Mouse (Mus musculus): ENCODE results near the gene Gm17268.
A peak's percentile ranks its signal among the peaks of the same experiment; 100 is the strongest.

Gm17268 gene

GRCm38 (mm10) chr11:82038535-82038934 is at the start of gene Gm17268:
TSS of gene Gm17268 (minus strand) at chr11:82038562.
- DNase-seq (ENCODE audit: low spot score): no peak

DNA sequence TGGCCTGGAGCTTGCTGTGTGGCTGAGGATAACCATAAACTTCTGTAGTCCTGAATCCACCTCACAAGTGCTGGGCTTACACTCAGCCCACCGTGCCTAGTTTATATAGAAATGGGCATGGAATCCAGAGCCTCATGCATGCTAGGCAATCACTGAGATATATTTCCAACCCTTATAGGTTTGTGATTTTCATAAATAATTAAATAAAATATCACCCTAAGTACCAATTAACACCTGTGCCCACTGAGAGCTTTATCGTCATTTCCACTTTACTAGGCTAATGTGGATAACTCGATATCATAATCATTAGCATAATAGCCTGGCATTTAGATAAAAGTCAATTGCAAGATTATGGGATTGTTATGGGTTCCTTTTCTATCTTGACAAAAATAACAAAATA is 46.0 kb upstream of the Gm17268 start:
- no peak for DNase-seq (ENCODE audit: low spot score)

- no peak for DNase-seq (ENCODE audit: low spot score)
Measured at GRCm38 (mm10) chr11:82080865-82081264, 42.5 kb upstream of the Gm17268 start.

DNA sequence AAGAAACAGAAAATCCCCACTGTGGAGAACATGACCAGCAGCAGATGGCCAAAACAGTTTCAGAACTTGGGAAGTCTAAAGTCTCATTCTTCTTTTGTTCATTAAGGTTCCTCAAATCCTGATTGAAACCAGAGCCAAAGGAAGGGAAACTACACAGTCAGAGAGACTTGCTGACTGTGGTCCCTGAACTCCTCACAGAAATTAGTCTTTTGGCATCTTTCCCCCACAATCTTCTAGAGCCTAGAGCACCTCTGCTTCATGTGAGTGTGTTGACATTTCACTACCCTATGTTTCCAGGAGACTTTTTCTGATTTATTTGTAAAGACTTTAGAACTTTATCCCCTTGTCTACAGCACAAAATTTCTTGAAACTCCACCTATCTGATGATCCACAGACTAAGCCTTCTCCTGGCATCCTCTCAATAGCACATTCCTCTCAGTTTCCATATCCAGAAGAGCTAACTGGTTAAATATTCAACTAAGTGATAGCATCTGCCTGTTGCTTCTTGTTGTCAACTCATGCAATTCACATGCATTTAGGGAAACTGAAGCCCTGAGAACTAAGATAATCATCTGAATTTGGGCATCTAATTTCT is 39.9 kb upstream of the Gm17268 start:
- no peak for DNase-seq (ENCODE audit: low spot score)

GRCm38 (mm10) chr11:82077031-82077430 is 38.7 kb upstream of the Gm17268 start:
- DNase-seq (ENCODE audit: low spot score): no peak

DNA sequence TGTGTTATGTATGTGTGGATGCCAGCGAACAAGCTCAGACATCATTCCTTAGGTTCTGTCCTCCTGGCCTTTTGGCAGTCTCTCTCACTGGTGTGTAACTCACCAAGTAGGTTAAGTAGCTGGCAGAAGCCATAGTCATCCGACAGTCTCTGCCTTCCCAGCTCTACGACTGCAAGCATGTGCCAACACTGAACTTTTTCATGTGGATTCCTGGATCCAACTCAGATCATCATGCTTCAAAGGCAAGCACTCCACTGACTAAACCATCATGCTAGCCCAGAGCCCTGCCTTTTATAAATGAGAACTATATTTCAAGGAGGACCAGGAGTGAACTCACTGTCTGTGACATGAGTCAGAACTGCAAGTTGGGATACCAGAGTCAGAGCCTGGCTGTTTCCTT is 35.3 kb upstream of the Gm17268 start:
- no peak for DNase-seq (ENCODE audit: low spot score)

- no peak for DNase-seq (ENCODE audit: low spot score)
Measured at GRCm38 (mm10) chr11:82072984-82073383, 34.6 kb upstream of the Gm17268 start.

- no peak for DNase-seq (ENCODE audit: low spot score)
Measured at GRCm38 (mm10) chr11:82072374-82072773, 34.0 kb upstream of the Gm17268 start.

DNA sequence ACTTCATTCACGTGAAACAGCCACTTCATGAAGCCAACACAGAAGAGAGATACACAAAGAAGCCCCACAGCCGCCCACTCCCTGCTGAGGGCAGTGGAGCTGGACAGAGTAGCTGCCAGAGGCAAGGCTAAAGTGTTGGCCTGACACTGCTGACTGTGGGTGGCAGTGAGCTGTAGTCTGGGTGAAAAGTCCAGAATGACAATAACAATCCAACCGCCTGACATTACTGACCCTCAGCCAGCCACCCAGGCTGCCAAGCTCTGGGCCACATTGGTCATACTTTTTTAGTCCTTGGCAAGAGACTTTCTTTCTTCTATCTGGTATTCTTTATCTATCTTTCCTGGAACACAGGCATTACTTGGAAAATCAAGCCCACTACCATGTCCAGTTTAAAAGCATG is 32.7 kb upstream of the Gm17268 start:
- no peak for DNase-seq (ENCODE audit: low spot score)

GRCm38 (mm10) chr11:82066953-82067571 is 28.7 kb upstream of the Gm17268 start:
- no peak for DNase-seq (ENCODE audit: low spot score)

GRCm38 (mm10) chr11:82063454-82063853 is 25.1 kb upstream of the Gm17268 start:
- DNase-seq (ENCODE audit: low spot score): no peak

DNA sequence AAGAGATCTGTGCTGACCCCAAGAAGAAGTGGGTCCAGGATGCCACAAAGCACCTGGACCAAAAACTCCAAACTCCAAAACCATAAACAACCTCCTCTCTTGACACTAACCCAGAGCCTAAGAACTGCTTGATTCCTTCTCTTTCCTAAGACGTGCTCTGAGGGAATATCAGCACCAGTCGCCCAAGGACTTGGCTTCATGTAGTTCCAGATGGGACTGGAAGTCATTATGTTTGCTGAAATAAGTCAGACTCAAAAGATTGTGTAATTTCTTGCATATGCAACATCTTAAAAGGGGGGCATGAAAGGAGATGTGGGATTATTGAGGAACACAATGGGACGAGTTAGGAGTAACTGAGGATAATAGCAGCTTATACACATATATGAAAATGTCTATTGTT is 23.9 kb upstream of the Gm17268 start:
- DNase-seq (ENCODE audit: low spot score): no peak

GRCm38 (mm10) chr11:82057646-82058045 is 19.3 kb upstream of the Gm17268 start, which contains the start of gene Ccl11:
TSS of gene Ccl11 (plus strand) at chr11:82057823.
- no peak for DNase-seq (ENCODE audit: low spot score)

- no peak for DNase-seq (ENCODE audit: low spot score)
Measured at GRCm38 (mm10) chr11:82053849-82054248, 15.5 kb upstream of the Gm17268 start.

- no peak for DNase-seq (ENCODE audit: low spot score)
Measured at GRCm38 (mm10) chr11:82047746-82048415, 9.5 kb upstream of the Gm17268 start.

- no peak for DNase-seq (ENCODE audit: low spot score)
Measured at GRCm38 (mm10) chr11:82045471-82045870, 7.1 kb upstream of the Gm17268 start, which contains the start of gene Ccl7. TSS of gene Ccl7 (plus strand) at chr11:82045712.

DNA sequence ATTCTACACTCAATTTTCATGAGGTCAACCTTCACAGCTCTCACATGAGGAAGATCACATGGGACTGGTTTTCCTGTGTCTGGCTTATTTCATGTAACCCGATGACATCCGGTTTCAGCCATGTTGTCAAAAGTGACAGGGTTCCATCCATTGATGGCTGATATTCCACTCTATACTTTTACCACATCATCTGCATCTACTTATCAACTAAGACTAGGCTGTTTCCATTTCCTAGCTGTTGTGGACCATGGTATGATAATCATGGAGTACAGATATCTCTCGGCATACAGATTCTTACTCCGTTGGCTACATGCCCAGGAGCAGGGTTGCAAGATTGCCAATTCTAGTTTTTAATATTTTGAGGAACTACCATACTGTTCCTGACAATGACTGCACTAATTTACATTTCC is 3.3 kb upstream of the Gm17268 start:
- no peak for DNase-seq (ENCODE audit: low spot score)

DNA sequence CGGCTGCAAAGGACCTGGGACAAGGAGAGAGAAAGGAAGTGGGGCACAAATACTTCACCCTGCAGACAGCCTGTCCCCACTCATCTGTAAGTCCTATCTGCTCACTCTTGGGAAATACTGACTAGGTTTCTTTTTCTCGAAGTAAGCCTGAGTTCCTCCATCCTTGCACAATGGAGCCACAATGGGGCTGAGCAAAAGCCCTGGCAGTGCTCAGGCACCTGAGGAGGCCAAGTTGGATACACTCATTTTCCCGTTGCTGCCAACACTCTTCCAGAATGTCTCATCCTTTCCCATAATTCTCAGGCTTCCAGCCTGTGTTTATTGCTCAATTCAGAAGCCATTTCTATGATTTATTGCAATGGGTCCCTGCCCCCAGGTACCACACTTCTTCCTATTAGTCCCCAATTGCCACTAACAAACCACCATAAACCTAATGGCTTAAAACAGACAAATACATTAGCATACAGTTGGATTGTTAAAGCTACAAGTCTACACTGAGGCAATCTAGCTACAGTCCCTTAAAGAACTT is 834 bp upstream of the Gm17268 start:
- DNase-seq (ENCODE audit: low spot score): no peak

GRCm38 (mm10) chr11:82035857-82036256 is 2.5 kb downstream of the Gm17268 start:
- DNase-seq (ENCODE audit: low spot score): no peak

- peak; percentile 9 for DNase-seq (ENCODE audit: low spot score)
Measured at GRCm38 (mm10) chr11:82035356-82035755, 3.0 kb downstream of the Gm17268 start, which contains the start of gene Ccl2. TSS of gene Ccl2 (plus strand) at chr11:82035571.

GRCm38 (mm10) chr11:82034446-82034845 is 3.9 kb downstream of the Gm17268 start:
- DNase-seq (ENCODE audit: low spot score): no peak

DNA sequence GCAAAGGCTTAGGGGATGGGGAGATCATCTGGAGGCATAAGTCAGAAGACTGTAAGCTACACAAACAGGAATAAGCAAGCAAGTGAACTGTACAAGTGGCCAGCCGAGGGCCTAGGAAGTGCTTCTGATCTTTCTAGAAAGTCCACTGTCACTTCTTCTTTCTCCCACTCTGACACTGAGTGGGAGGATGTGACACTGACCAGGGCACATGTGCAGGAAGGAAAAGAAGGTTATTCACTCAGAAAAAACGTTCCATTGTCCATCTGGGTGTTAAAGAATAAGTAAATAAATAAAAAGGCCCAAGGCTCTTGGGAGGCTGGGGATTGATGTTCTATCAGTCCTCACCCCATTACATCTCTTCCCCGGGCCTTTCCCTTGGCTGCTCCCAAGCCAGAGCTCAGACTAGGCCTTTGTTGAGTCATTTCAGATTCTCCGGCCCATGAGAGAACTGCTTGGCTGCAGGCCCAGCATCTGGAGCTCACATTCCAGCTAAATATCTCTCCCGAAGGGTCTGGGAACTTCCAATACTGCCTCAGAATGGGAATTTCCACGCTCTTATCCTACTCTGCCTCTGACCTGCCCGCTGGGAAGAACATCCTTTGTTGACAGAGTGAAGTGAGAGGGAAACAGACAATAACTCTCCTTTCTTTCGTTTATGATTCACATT is 5.6 kb downstream of the Gm17268 start:
- peak; percentile 41 for DNase-seq (ENCODE audit: low spot score)

Measured in ovary, postnatal 10 days (tissue).